Mouse (Mus musculus): ENCODE measurements at regions not wholly inside any gene's neighbourhood (a gene's known extent, or its start where the extent isn't known, plus 50 kb on each side); places are given as distances from the start of the nearest gene placed in this dataset.

- TF ChIP-seq CTCF (IDR thresholded peaks at IDR 0.05; ENCODE audit: insufficient read depth, low read depth, low read length) (no peak), POLR2A (IDR thresholded peaks at IDR 0.05; ENCODE audit: insufficient read depth, low read depth, low read length) (no peak)
Observed at GRCm38 (mm10) chr7:72528873-72529272, 222.5 kb upstream of the Mctp2 start.
